Mouse (Mus musculus) midbrain, embryonic 12.5 days (tissue): ENCODE measurements around the gene Baz2b. TPM values are rescaled to one million over a fixed set of nuclear protein-coding genes. Genes with fewer than 3 reads are reported as not detected.

Source experiments
- ATAC-seq: fragments of 200-750 bp; cut with Nextera tagmentation; 2 replicates; pipeline ENCODE4 v1.8.0; 2017; ENCODE audit warnings: low read depth, moderate TSS enrichment, moderate library complexity; ENCODE audit not compliant: low FRiP score
- H3K27ac ChIP-seq: fragments of 300-500 bp; sonication (generic); replicated peaks from 2 replicates; pipeline ENCODE4 v1.5.1; 2016; ENCODE audit warnings: mild to moderate bottlenecking
- H3K27me3 ChIP-seq: fragments of 300-500 bp; sonication (generic); 2 replicates; pipeline ENCODE4 v1.6.1; 2016; ENCODE audit warnings: mild to moderate bottlenecking
- H3K36me3 ChIP-seq: fragments of 300-500 bp; sonication (generic); 2 replicates; pipeline ENCODE4 v1.6.1; 2016
- H3K4me1 ChIP-seq: fragments of 300-500 bp; sonication (generic); 2 replicates; pipeline ENCODE4 v1.6.1; 2016
- H3K4me2 ChIP-seq: fragments of 300-500 bp; sonication (generic); replicated peaks from 2 replicates; pipeline ENCODE4 v1.6.1; 2016; ENCODE audit warnings: mild to moderate bottlenecking, moderate library complexity
- H3K4me3 ChIP-seq: fragments of 300-500 bp; sonication (generic); 2 replicates; pipeline ENCODE4 v1.5.1; 2016; ENCODE audit warnings: mild to moderate bottlenecking
- H3K9ac ChIP-seq: fragments of 300-500 bp; sonication (generic); replicated peaks from 2 replicates; pipeline ENCODE4 v1.6.1; 2016; ENCODE audit warnings: mild to moderate bottlenecking, moderate library complexity
- H3K9me3 ChIP-seq: fragments of 300-500 bp; sonication (generic); 2 replicates; pipeline ENCODE4 v1.6.1; 2016; ENCODE audit warnings: mild to moderate bottlenecking
- WGBS: fragments of 180-500 bp; shearing (Covaris S2); methylation state at CpG from one replicate; pipeline ENCODE4 v1.1.7; 2016; 5-methylcytosine and 5-hydroxymethylcytosine counted together
- polyA plus RNA-seq: library from polyadenylated mRNA; unstranded; fragments of >200 nt; fragmentation: Nextera tagmentation; extraction: Ambion mirVana; gene quantifications from 2 replicates; pipeline ENCODE4 v1.2.1, GENCODE M21; 2016

Gene Baz2b
- polyA plus RNA-seq, 1 experiment from 2014 or later = 86.9 TPM

- H3K36me3 ChIP-seq = no peaks in the 10 kb centered on the region
- no peak overlapping the region for H3K4me2 ChIP-seq
- WGBS = 92% methylated on average over 4 of the region's 4 CpGs
- no peak for ATAC-seq
- peaks cover 12% of the 10 kb centered on the region for H3K4me1 ChIP-seq
- H3K4me3 ChIP-seq = no peak overlapping the region
- H3K9ac ChIP-seq = no peak overlapping the region
- no peaks in the 10 kb centered on the region for H3K27me3 ChIP-seq
- H3K9me3 ChIP-seq = no peaks in the 10 kb centered on the region
- no peak overlapping the region for H3K27ac ChIP-seq
These were observed 168.0 kb downstream of the Baz2b start for GRCm38 (mm10) chr2:60041485-60042274.

DNA sequence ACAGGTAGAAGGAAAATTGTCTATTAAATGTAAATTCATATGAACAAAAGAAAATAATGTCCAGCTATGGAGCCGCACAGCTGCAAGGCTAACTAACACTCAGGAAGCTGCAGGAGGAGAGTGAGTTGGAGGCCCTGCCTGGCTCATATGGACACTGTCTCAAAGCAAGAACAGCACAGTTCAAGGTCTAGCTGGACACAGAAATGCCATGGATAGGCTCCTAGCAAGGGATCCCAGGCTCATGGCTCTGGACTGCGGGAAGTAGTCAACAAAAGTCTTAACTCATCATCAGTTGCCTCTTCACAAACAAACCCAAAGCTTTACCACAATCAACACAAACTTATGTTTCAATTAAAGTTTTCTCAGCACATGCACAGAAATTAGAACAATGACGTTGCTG lies 169.5 kb downstream of the Baz2b start:
- Histone ChIP-seq H3K4me1 (peaks cover 12% of the 10 kb centered on the region), H3K36me3 (no peaks in the 10 kb centered on the region), H3K27me3 (no peaks in the 10 kb centered on the region), H3K9me3 (no peaks in the 10 kb centered on the region), H3K9ac (no peak overlapping the region), H3K4me2 (no peak overlapping the region), H3K4me3 (no peak overlapping the region), H3K27ac (no peak overlapping the region)
- WGBS = 92% methylated on average over 3 of the region's 3 CpGs
- no peak for ATAC-seq

- peak overlapping the region; percentile 54 for H3K4me2 ChIP-seq
- ATAC-seq = peak; percentile 78; the same call in 1 of the 2 replicates
- peak overlapping the region; percentile 34 for H3K4me3 ChIP-seq
- H3K9me3 ChIP-seq = no peaks in the 10 kb centered on the region
- H3K27me3 ChIP-seq = no peaks in the 10 kb centered on the region
- H3K36me3 ChIP-seq = no peaks in the 10 kb centered on the region
- H3K9ac ChIP-seq = peak overlapping the region; percentile 44; the same call in 1 of the 2 replicates
- peak overlapping the region; percentile 84 for H3K27ac ChIP-seq
- peaks cover 10% of the 10 kb centered on the region for H3K4me1 ChIP-seq
- WGBS = 6% methylated on average over 19 of the region's 19 CpGs
These were observed 172.6 kb downstream of the Baz2b start for GRCm38 (mm10) chr2:60037011-60037551.

- Histone ChIP-seq H3K27ac (no peak overlapping the region; the same call in 1 of the 2 replicates), H3K9me3 (no peaks in the 10 kb centered on the region), H3K4me1 (peaks cover 10% of the 10 kb centered on the region), H3K9ac (no peak overlapping the region), H3K4me3 (no peak overlapping the region), H3K27me3 (no peaks in the 10 kb centered on the region), H3K36me3 (no peaks in the 10 kb centered on the region), H3K4me2 (peak overlapping the region; percentile 54; the same call in 1 of the 2 replicates)
- WGBS = 40% methylated on average over 3 of the region's 3 CpGs
- no peak for ATAC-seq
These were observed 173.3 kb downstream of the Baz2b start for GRCm38 (mm10) chr2:60036361-60036760.

DNA sequence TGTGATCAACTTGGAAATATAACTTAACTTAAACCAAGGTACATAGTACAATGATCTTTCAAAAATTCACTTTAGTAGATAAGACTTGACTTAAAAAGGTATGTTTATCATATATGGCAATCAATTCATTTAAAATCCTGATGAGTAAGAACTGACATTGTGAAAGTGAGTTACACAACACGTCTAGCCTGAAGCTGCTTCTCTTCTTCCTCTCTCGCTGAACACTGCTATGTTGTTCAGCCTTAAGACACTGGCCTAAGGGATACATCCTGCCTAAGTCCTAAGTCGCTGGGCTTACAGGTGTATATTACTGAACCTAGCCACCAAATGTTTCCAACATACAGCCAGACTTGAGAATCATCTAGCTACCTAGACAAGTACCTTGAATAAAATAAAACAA lies 178.6 kb downstream of the Baz2b start:
- H3K4me2 ChIP-seq = no peak overlapping the region
- H3K27ac ChIP-seq = no peak overlapping the region
- no peaks in the 10 kb centered on the region for H3K9me3 ChIP-seq
- no peak overlapping the region for H3K4me3 ChIP-seq
- no peaks in the 10 kb centered on the region for H3K27me3 ChIP-seq
- no peaks in the 10 kb centered on the region for H3K36me3 ChIP-seq
- no peak overlapping the region for H3K9ac ChIP-seq
- ATAC-seq = no peak
- 91% methylated on average over 3 of the region's 3 CpGs for WGBS
- H3K4me1 ChIP-seq = peaks cover 9% of the 10 kb centered on the region; the same call in 1 of the 2 replicates

DNA sequence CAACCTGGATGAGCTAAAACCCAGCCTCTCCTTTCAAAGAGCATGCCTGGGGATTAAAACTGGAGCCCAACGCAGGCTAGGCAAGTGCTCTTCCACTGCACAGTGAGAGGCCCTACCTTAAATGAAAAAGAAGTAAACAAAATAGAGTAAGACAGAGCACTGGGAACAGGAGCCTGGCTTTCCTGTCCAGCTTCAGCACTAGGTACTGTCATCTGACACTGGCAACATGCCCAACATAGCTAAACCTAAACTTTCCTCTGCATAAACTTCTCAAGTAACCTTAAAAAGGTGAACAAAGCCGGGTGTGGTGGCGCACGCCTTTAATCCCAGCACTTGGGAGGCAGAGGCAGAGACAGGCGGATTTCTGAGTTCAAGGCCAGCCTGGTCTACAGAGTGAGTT lies 180.6 kb downstream of the Baz2b start:
- ATAC-seq = no peak
- WGBS = 92% methylated on average over 5 of the region's 5 CpGs
- Histone ChIP-seq H3K9me3 (no peaks in the 10 kb centered on the region), H3K27me3 (no peaks in the 10 kb centered on the region), H3K36me3 (no peaks in the 10 kb centered on the region), H3K4me1 (peaks cover 7% of the 10 kb centered on the region; the same call in 1 of the 2 replicates), H3K4me2 (no peak overlapping the region), H3K4me3 (no peak overlapping the region), H3K27ac (no peak overlapping the region), H3K9ac (no peak overlapping the region)

DNA sequence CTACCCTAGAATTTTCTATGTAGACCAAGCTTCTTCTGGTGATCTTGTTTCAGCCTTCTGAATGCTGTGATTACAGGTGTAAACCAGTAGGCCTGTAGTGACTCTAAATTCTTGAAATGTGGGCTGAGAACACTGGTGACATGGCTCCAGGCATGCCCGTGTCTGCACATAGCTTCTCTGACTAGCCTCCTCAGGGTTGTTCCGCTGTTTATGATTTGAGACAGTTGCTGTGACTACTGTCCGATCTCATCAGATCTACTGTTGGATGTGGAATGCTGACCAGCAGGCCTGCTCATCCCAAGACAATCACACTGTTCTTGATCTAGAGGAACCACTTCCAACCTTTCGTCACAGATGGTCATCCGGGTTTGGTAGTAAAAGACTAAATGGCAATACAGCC lies 182.5 kb downstream of the Baz2b start:
- H3K4me2 ChIP-seq = no peak overlapping the region
- H3K27me3 ChIP-seq = no peaks in the 10 kb centered on the region
- H3K4me1 ChIP-seq = peaks cover 7% of the 10 kb centered on the region; the same call in 1 of the 2 replicates
- H3K36me3 ChIP-seq = no peaks in the 10 kb centered on the region
- no peak overlapping the region for H3K9ac ChIP-seq
- ATAC-seq = no peak
- H3K27ac ChIP-seq = no peak overlapping the region
- H3K9me3 ChIP-seq = no peaks in the 10 kb centered on the region
- 93% methylated on average over 5 of the region's 5 CpGs for WGBS
- H3K4me3 ChIP-seq = no peak overlapping the region

GRCm38 (mm10) chr2:60026554-60026953 lies 183.1 kb downstream of the Baz2b start:
- no peak for ATAC-seq

GRCm38 (mm10) chr2:60023777-60024176 lies 185.9 kb downstream of the Baz2b start:
- Histone ChIP-seq H3K4me3 (no peak overlapping the region), H3K4me2 (no peak overlapping the region), H3K4me1 (peaks cover 9% of the 10 kb centered on the region; the same call in 1 of the 2 replicates), H3K27ac (no peak overlapping the region), H3K9me3 (no peaks in the 10 kb centered on the region), H3K36me3 (no peaks in the 10 kb centered on the region), H3K9ac (no peak overlapping the region), H3K27me3 (no peaks in the 10 kb centered on the region)
- ATAC-seq = peak; percentile 50; the same call in 1 of the 2 replicates
- whole genome bisulfite sequencing = 94% methylated on average over 7 of the region's 7 CpGs

More at GRCm38 (mm10) chr2:60026554-60026953, 183.1 kb downstream of the Baz2b start:
- Histone ChIP-seq H3K4me3 (no peak overlapping the region), H3K27ac (no peak overlapping the region; the same call in 1 of the 2 replicates), H3K4me1 (peaks cover 8% of the 10 kb centered on the region; the same call in 1 of the 2 replicates), H3K36me3 (no peaks in the 10 kb centered on the region), H3K27me3 (no peaks in the 10 kb centered on the region), H3K9ac (no peak overlapping the region), H3K4me2 (no peak overlapping the region), H3K9me3 (no peaks in the 10 kb centered on the region)
- 37% methylated on average over 6 of the region's 6 CpGs for WGBS

DNA sequence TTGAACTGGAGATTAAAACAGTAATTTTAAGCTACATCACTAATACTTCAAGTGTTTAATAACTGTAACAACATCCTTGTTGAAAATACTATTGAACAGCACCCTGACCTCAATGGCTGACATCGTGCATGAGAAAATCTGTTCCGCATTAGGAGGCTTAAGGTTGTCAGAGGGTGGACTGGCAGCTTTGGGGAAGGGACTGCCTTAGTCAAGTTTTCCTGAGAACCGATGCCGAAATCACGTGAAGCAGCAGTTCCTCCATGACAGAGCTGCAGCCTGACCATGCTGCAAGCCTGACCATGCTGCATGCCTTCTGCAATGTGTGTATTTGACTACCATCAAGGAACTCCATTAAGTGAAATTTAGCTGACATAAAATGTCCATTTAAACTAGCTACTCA lies 188.1 kb downstream of the Baz2b start:
- WGBS = 52% methylated on average over 5 of the region's 5 CpGs
- no peak for ATAC-seq
- H3K27me3 ChIP-seq = no peaks in the 10 kb centered on the region

DNA sequence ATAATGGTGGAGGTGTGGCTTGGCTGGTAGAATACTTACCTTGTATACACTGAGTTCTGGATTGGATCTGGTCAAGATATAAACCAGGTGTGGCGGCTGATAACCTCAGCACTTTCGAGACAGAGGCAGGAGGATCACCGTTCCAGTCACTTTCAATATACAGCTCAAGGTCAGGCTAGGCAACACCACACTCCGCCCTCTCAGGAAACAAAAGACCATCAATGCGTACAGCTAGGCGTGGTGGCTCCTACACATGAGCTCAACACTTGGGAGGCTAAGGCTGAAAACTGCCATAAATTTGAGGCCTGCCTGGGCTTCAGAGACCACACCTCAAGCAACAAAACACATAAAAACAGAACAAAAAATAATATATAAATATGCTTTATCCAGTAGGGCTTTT lies 188.5 kb downstream of the Baz2b start:
- 93% methylated on average over 6 of the region's 6 CpGs for whole genome bisulfite sequencing
- no peak for ATAC-seq
- Histone ChIP-seq H3K36me3 (no peaks in the 10 kb centered on the region), H3K9ac (no peak overlapping the region), H3K4me1 (0 out of 2 replicates have a peak, but pooled peaks cover 2% of the 10 kb centered on the region), H3K4me3 (no peak overlapping the region), H3K4me2 (no peak overlapping the region), H3K27ac (no peak overlapping the region), H3K27me3 (no peaks in the 10 kb centered on the region), H3K9me3 (no peaks in the 10 kb centered on the region)

More for the DNA sequence above, 188.1 kb downstream of the Baz2b start:
- Histone ChIP-seq H3K9me3 (no peaks in the 10 kb centered on the region), H3K4me3 (no peak overlapping the region), H3K27ac (no peak overlapping the region), H3K4me2 (no peak overlapping the region), H3K4me1 (peaks cover 5% of the 10 kb centered on the region; the same call in 1 of the 2 replicates), H3K36me3 (no peaks in the 10 kb centered on the region), H3K9ac (no peak overlapping the region)

DNA sequence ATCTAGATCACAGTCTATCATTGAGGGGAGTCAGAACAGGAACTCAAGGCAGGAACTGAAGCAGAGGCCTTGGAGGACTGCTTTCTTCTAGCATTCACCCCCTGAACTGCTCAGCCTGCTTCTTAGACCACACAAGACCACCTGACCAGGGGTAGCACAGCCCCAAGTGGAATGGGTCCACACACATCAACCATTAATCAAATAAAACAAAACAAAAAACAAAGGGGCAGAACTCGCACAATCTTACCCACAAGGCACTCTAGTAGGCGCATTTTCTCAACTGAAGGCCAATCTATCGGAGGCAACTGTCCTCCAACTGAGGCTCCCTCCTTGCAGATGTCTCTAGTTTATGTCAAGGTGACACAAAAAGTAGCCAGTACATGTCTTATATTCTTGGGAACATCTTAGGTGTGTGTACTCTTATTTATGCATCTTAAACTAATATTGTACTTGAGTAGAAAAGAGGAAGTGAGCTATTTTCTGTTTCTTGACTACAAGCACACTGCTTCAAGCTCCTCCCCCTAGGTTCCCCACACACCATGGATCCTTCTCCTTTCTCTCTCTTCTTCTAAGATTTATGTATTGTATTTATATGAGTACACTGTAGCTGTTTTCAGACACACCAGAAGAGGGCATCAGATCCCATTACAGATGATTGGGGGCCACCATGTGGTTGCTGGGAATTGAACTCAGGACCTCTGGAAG lies 189.9 kb downstream of the Baz2b start:
- H3K36me3 ChIP-seq = no peaks in the 10 kb centered on the region
- H3K9me3 ChIP-seq = no peaks in the 10 kb centered on the region
- no peak overlapping the region for H3K4me3 ChIP-seq
- WGBS = 97% methylated on average over 3 of the region's 3 CpGs
- H3K9ac ChIP-seq = no peak overlapping the region
- H3K4me1 ChIP-seq = 0 out of 2 replicates have a peak, but pooled peaks cover 2% of the 10 kb centered on the region
- ATAC-seq = no peak
- H3K27ac ChIP-seq = no peak overlapping the region
- no peak overlapping the region for H3K4me2 ChIP-seq
- H3K27me3 ChIP-seq = no peaks in the 10 kb centered on the region
